Mouse (Mus musculus) liver, embryonic 14.5 days (tissue): ENCODE measurements around the gene Zbtb16.

Source experiments
- CTCF ChIP-seq: IDR thresholded peaks from 2 replicates; pipeline ENCODE4 v1.5.1; 2016; ENCODE audit warnings: antibody characterized with exemption, low read depth, control low read depth
- EP300 ChIP-seq: IDR thresholded peaks from 2 replicates; pipeline ENCODE4 v1.6.1; 2016; ENCODE audit warnings: antibody characterized with exemption, low read depth

DNA sequence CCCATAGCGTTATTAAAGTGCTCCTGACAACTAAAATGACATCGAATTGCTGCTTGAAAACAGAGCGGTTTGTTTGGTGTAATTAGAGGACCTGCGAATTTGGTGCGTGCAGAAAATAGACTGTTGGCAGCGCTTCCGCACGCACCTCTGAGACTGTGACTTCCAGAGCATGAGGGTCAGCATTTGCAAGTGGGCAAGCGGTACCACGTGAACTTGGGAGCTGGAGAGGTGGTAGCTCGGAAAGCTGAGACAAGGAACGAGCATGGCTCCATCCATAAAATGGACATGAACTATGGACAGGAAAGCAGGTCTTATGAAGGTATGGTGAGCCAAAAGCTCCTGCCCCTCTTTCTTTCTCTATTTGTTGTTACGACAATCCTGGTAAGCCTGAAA, 107.3 kb downstream of the Zbtb16 start:
- no peak for TF ChIP-seq CTCF
- TF ChIP-seq EP300, result no peak
